Comparison of ENCODE assay signal across 21 mouse cellular contexts in the genomic region with DNA sequence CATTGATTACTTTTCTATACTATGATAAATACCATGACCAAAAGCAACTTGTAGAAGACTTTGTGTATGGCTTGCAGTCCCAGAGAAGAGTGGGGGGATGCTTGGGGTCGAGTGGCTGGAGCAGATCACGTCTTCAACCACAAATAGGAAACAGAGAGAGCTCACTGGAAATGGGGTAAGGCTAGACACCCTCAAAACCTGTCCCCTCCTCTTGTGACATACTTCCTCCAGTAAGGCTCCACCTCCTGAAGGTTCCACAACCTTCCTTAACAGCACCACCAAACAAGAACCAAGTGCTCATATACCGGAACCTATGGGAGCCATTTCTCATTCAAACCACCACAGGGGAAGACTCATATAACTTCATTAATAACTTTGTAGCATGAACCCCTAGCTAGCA.
"Had no signal": no experiment of that assay in that cellular context is flagged by ENCODE, and none has a peak within 500 bp of the region (broad histone marks: within the 10 kb centered on the region; RNA-seq: fewer than 3 reads in every experiment).

No protein-coding gene starts in this region.

- H3K4me3 ChIP-seq: heart, embryonic 10.5 days; heart, embryonic 12.5 days; hindbrain, embryonic 13.5 days; hindbrain, embryonic 15.5 days; kidney, embryonic 15.5 days; limb, embryonic 13.5 days; limb, embryonic 15.5 days; liver, embryonic 13.5 days had no signal

- H3K9me3 ChIP-seq: heart, embryonic 10.5 days; heart, embryonic 12.5 days; hindbrain, embryonic 13.5 days; hindbrain, embryonic 15.5 days; kidney, embryonic 15.5 days; limb, embryonic 13.5 days; limb, embryonic 15.5 days; liver, embryonic 13.5 days had no signal

- H3K36me3 ChIP-seq: heart, embryonic 10.5 days; heart, embryonic 12.5 days; hindbrain, embryonic 13.5 days; hindbrain, embryonic 15.5 days; kidney, embryonic 15.5 days; limb, embryonic 13.5 days; limb, embryonic 15.5 days; liver, embryonic 13.5 days had no signal

- H3K27me3 ChIP-seq: heart, embryonic 12.5 days; hindbrain, embryonic 13.5 days; hindbrain, embryonic 15.5 days; kidney, embryonic 15.5 days; limb, embryonic 13.5 days; limb, embryonic 15.5 days; liver, embryonic 13.5 days had no signal

- H3K4me2 ChIP-seq: heart, embryonic 12.5 days; hindbrain, embryonic 13.5 days; hindbrain, embryonic 15.5 days; kidney, embryonic 15.5 days; limb, embryonic 13.5 days; limb, embryonic 15.5 days; liver, embryonic 13.5 days had no signal

- DNase-seq: gastrocnemius, postnatal 14 days; gastrocnemius, postnatal 36 days; heart, adult 18-20 months; heart, postnatal 10 days; heart, postnatal 36 days; kidney, adult 11 months; kidney, adult 2 months; kidney, adult 9 months; kidney, postnatal 14 days; kidney, postnatal 36 days; liver, embryonic 13.5 days had no signal

- ATAC-seq: hindbrain, postnatal 0 days; intestine, embryonic 16.5 days had no signal

- H3K9ac ChIP-seq: heart, embryonic 12.5 days; hindbrain, embryonic 13.5 days; hindbrain, embryonic 15.5 days; kidney, embryonic 15.5 days; limb, embryonic 13.5 days; limb, embryonic 15.5 days; liver, embryonic 13.5 days had no signal

- H3K27ac ChIP-seq: heart, embryonic 10.5 days; hindbrain, embryonic 13.5 days; hindbrain, embryonic 15.5 days; hindbrain, postnatal 0 days; kidney, embryonic 15.5 days; kidney, postnatal 0 days; limb, embryonic 13.5 days; limb, embryonic 15.5 days; liver, embryonic 13.5 days had no signal
